Mouse (Mus musculus): Measurements from ENCODE around the gene Ccl9.

Ccl9 gene

GRCm38 (mm10) chr11:83578186-83578760 is at the start of gene Ccl9:
TSS of gene Ccl9 (minus strand) at chr11:83578636.
- CTCF ChIA-PET: no interaction called here

GRCm38 (mm10) chr11:83623586-83623985 is 45.1 kb upstream of the Ccl9 start:
- CTCF ChIA-PET: no interaction called here

DNA sequence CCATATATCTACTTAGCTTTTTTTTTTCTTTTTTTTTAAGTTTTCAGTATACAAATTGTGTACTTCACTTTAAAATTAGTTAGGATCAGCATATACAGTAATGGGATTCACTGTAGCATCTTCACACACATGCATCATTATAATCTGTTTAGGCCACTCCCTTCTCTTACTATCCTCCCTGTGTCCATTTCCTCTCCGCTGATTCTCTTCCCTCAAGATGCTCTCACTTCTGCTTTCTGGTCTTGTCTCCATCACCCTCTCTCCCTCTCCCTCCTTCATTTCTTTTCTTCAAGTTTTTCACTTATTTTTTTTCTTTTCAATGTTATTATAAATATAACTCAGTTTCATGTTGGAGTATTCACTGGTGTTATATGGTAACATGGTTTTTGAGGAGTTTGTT is 40.6 kb upstream of the Ccl9 start:
- CTCF ChIA-PET: interaction anchor here (0.6 kb wide), 1 partner anchor 15 kb away, joined by 3 read pairs; no protein-coding TSS in a partner anchor

- CTCF ChIA-PET: interaction anchor here (0.6 kb wide), 1 partner anchor 16 kb away, joined by 3 read pairs; no protein-coding TSS in a partner anchor
Measured at GRCm38 (mm10) chr11:83618238-83618637, 39.8 kb upstream of the Ccl9 start.

DNA sequence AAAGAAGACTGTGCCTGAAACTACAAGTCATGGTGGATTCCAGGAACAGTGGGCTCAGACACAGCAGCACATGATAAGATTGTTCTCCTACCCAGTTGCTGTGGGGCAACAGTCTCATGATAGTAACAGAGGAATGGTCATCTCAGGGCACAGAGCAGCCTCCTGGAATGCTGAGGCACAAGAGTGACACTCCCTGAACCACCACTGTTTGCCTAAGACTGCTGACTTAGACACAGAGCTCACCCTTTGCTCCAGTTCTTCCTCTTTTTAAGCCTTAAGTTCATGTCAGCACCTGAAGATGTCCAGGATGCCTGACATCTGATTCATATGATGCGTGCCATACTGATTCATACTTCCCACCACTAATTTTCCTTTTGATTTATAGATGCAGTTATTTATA is 38.1 kb upstream of the Ccl9 start:
- CTCF ChIA-PET: no interaction called here

- CTCF ChIA-PET: no interaction called here
Measured at GRCm38 (mm10) chr11:83610900-83611299, 32.5 kb upstream of the Ccl9 start.

DNA sequence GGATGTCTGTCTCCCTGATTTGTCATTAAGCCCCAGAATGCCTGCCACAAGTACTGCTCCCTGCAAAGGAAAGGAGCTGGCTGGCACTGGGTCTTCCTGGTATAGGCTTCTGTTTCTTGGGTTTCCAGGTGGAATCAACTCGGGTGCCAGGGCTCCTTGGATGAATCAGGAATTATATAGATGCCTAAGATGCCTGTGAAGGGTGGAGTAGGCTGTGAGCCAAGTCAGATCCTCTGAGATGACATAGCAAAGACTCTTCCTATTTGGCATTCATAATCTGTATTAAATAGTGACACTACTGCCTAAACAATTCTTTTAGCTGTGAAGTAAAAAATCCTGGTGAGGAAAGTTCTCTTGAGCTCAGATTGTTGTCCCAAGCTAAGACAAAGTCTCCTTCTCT is 28.0 kb upstream of the Ccl9 start:
- CTCF ChIA-PET: no interaction called here

- CTCF ChIA-PET: no interaction called here
Measured at GRCm38 (mm10) chr11:83605535-83605934, 27.1 kb upstream of the Ccl9 start.

GRCm38 (mm10) chr11:83604698-83605097 is 26.3 kb upstream of the Ccl9 start:
- CTCF ChIA-PET: no interaction called here

GRCm38 (mm10) chr11:83603399-83603798 is 25.0 kb upstream of the Ccl9 start:
- CTCF ChIA-PET: no interaction called here

GRCm38 (mm10) chr11:83600576-83600975 is 22.1 kb upstream of the Ccl9 start:
- CTCF ChIA-PET: no interaction called here

GRCm38 (mm10) chr11:83598991-83599390 is 20.6 kb upstream of the Ccl9 start:
- CTCF ChIA-PET: interaction anchor here (0.6 kb wide), 1 partner anchor 45 kb away, joined by 4 read pairs; no protein-coding TSS in a partner anchor

DNA sequence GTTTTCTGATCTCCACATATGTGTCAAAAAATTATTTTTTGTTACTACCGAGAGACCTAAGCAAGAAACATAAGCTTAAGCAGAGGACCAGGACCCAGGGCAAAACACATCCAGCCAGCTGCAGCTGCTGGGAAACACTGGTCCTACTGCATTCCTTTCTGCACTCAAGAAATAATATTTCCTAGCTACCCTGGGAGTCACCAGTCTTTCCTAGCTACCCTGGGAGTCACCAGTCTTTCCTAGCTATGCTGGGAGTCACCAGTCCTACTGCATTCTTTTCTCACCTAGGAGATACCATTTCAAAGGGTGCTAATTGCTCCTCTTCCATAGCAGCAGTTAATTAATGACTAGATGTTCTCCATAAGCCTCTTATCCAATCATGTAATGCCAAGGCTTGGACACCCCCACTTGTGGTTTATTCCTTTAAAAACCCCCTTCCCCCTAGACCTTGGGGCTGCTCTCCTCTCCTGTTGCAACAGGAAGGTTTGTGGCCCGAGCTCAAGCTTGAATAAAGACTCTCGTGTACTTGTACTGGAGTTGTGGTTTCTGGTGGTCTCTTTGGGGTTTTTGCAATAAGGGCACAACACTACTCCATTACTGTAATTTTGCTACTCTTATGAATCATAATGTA is 19.9 kb upstream of the Ccl9 start:
- CTCF ChIA-PET: no interaction called here

- CTCF ChIA-PET: no interaction called here
Measured at GRCm38 (mm10) chr11:83597796-83598195, 19.4 kb upstream of the Ccl9 start.

DNA sequence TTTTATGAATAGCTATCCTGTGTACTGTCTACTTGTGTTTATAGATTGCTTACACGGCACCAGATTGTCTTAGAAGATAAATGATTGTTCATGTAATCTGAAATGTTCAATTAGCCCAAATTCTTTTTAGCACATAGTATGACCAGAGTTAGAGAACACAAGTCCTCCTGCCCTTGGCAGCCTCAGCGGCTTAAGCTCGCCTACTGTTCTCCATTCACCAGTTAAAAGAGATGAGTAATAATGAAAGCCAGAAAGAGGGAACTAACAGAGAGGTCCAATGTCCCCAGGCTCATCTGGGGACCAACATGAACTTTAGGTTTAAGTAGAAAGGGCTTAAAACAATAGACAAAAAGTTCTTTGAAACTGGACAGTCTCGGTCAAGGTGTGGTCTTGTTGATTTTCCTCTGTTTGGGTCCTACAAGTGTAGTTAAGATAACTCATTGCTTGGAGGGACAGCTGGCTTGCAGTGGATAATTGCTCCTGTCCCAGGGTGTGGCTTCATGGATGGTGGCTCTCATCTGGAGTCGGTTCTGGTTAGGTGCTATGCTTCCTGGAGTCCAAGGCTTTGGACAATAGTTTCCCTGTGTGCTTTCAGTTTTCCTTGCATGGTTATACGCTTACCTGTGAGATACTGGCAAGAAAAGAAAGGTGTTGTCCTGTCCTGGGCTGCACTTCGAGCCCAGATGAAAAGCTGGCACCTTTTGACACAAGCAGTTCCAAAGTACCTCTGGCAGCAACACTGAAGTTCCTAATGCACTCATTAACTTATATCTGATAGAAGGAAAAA is 17.4 kb upstream of the Ccl9 start:
- CTCF ChIA-PET: no interaction called here

DNA sequence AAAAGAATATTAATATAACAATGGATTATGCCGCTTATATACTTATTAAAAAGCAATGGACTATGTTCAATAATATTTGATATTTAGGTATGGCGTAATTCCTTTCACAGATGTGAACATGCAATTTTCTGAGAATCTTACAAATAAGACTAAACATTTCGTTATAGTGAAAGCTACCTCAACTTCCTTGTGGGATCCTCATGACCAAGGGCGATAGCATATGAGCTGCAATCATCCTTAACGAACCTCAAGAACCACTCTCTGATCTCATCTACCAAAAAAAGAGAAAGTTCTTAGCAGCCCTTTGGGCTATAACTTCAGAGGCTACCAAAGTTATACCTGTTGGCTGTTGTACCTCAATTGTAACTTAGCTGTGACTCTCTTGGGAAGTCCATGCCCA is 15.0 kb upstream of the Ccl9 start:
- CTCF ChIA-PET: interaction anchor here (0.6 to 0.7 kb wide), 2 partner anchors 29 to 736 kb away, joined by 3 to 5 read pairs; no protein-coding TSS in a partner anchor

DNA sequence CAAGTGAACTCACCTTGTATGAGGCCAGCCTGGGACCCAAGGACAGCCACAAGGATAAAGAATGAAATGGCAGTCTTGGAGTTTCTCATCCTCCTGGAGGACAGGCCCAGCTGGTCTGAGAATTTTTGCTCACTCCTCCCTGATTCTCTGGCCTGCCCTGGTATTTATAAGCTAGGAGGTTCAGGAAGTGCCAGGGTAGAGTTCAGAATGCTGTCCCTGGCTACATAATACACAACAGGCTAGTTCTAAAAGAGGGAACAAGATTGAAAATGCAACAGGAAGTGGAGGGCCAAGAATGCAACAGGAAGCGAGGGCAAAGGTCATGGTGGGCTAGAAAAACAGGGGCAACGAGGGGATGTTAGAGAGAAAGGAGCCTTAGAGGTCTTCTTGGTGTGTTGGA is 14.4 kb upstream of the Ccl9 start, which contains the start of gene Ccl6:
Ccl6 (minus strand) TSS at position 235 of the 400 bp plus-strand sequence.
- CTCF ChIA-PET: interaction anchor here (0.6 kb wide), 1 partner anchor 737 kb away, joined by 3 read pairs; no protein-coding TSS in a partner anchor

GRCm38 (mm10) chr11:83584232-83584631 is 5.8 kb upstream of the Ccl9 start:
- CTCF ChIA-PET: no interaction called here

GRCm38 (mm10) chr11:83583450-83583754 is 5.0 kb upstream of the Ccl9 start:
- CTCF ChIA-PET: no interaction called here

DNA sequence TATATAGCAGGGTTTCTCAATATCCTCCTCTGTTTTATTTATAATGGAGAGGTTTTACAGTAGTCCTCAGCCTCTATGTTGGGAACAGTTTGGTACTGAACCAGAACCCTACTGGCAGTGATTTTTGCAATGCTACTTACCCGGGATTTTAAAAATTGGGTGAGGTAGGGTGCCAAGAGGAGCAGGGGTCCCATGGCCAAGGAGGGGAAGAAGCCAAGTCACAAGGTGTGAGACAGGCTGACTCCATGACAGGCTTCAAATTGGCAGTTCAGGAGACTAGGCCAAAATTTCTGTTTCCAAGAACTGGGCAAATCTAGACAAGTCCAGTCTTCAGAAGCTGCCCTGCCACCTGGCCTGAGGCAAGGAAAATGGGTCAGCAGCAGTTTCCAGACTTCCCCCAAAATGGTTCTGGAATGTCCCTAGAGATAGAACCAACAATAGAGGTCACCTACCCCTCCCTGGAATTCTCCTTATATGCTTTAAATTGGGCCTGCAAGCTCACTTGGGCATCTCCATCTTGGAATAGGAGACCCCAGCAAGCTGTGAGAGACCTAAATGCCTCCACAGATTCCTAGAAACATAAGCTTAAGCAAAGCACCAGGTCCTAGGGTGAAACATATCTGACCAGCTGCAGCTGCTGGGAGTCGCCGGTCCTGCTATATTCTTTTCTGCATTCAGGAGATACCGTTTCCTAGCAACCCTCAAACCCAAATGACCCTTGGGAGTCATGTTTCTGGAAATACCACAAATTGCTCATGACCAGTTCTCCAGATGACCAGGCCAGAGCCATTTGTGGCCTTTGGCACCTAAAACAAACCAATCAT is 4.4 kb upstream of the Ccl9 start:
- CTCF ChIA-PET: no interaction called here

- CTCF ChIA-PET: no interaction called here
Measured at GRCm38 (mm10) chr11:83581626-83582610, 3.5 kb upstream of the Ccl9 start.

Data from spleen, embryonic (tissue).